Mouse (Mus musculus) lung, embryonic 14.5 days (tissue): ENCODE results near the gene Plk4. TPM values are rescaled to one million over a fixed set of nuclear protein-coding genes. Genes with fewer than 3 reads are reported as not detected.
"Not testable (repeated sequence)": the region's sequence is repeated elsewhere in the genome, so short reads cannot be mapped to it uniquely, and the experiment has no call there.

Source experiments
- ATAC-seq: fragments of 200-750 bp; cut with Nextera tagmentation; 2 replicates; pipeline ENCODE4 v1.8.0; 2017; ENCODE audit warnings: mild to moderate bottlenecking, moderate TSS enrichment, moderate library complexity; ENCODE audit not compliant: insufficient read depth
- DNase-seq: peaks from one replicate; pipeline ENCODE4 v3.0.0-alpha.2; 2015
- H3K27ac ChIP-seq: fragments of 300-500 bp; sonication (generic); 2 replicates; pipeline ENCODE4 v1.5.1; 2014; ENCODE audit warnings: low read depth, mild to moderate bottlenecking, moderate library complexity
- H3K27me3 ChIP-seq: fragments of 300-500 bp; sonication (generic); 2 replicates; pipeline ENCODE4 v1.6.1; 2014; ENCODE audit warnings: low read length, control low read depth; ENCODE audit not compliant: insufficient read depth
- H3K36me3 ChIP-seq: fragments of 300-500 bp; sonication (generic); 2 replicates; pipeline ENCODE4 v1.6.1; 2014; ENCODE audit warnings: control low read depth; ENCODE audit not compliant: insufficient read depth
- H3K4me1 ChIP-seq: fragments of 300-500 bp; sonication (generic); 2 replicates; pipeline ENCODE4 v1.6.1; 2014; ENCODE audit warnings: antibody characterized with exemption, control low read depth; ENCODE audit not compliant: insufficient read depth
- H3K4me2 ChIP-seq: fragments of 300-500 bp; sonication (generic); 2 replicates; pipeline ENCODE4 v1.6.1; 2014; ENCODE audit warnings: mild to moderate bottlenecking
- H3K4me3 ChIP-seq: fragments of 300-500 bp; sonication (generic); 2 replicates; pipeline ENCODE4 v1.5.1; 2014; ENCODE audit warnings: low read depth, low read length
- H3K9ac ChIP-seq: fragments of 300-500 bp; sonication (generic); 2 replicates; pipeline ENCODE4 v1.6.1; 2014
- H3K9me3 ChIP-seq: fragments of 300-500 bp; sonication (generic); 2 replicates; pipeline ENCODE4 v1.6.1; 2016; ENCODE audit warnings: low read depth, low read length, control low read depth
- CTCF ChIP-seq: IDR thresholded peaks from 2 replicates; pipeline ENCODE4 v1.5.1; 2016; ENCODE audit warnings: antibody characterized with exemption, low read depth
- WGBS: fragments of 180-500 bp; shearing (Covaris S2); extraction: QIAGEN DNeasy Blood & Tissue Kit; methylation state at CpG from one replicate; pipeline ENCODE4 v1.1.7; 2014; 5-methylcytosine and 5-hydroxymethylcytosine counted together
- polyA plus RNA-seq: library from polyadenylated mRNA; unstranded; fragments of >200 nt; fragmentation: Nextera tagmentation; extraction: Ambion mirVana; gene quantifications from 2 replicates; pipeline ENCODE4 v1.2.1, GENCODE M21; 2014

The Plk4 gene
- polyA plus RNA-seq, 1 experiment from 2014 or later: 79.4 TPM

DNA sequence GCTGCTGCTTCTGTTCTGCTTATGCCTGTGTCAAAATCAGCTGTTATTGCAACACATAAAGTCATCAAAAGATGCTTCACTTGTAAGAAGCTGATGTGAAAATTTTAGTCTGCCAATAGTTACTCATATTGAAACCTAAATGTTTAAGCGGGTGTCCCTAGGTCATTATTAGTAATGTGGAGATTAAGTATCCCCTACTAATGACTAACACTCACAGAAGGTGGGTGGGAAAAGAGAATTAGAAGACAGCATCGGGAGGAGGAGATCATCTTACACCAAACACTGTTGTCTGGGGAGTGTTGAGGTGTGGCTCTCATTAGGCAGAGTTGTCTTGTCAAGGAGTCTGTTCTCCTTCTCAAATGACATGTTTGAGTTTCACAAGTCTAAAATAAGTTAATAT is 7.1 kb downstream of the Plk4 start:
- 61% methylated on average over 2 of the region's 2 CpGs for WGBS

DNA sequence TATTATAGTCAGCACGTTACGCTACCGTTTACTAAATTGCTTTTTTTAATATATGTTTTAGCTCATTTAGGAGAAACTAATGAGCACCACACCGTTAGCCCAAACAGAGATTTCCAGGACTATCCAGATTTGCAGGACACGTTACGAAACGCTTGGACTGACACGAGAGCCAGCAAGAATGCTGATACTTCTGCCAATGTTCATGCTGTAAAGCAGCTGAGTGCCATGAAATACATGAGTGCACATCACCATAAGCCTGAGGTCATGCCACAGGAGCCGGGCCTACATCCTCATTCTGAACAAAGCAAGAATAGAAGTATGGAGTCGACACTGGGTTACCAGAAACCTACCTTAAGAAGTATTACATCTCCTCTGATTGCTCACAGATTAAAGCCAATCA is 8.9 kb downstream of the Plk4 start:
- TF ChIP-seq CTCF: no peak
- H3K9me3 ChIP-seq: no peaks in the 10 kb centered on the region
- H3K36me3 ChIP-seq: peaks cover 72% of the 10 kb centered on the region
- no peak overlapping the region for H3K4me2 ChIP-seq
- ATAC-seq (no peak), DNase-seq (no peak)
- no peak overlapping the region for H3K4me3 ChIP-seq
- H3K4me1 ChIP-seq: no peaks in the 10 kb centered on the region
- H3K27ac ChIP-seq: no peak overlapping the region
- no peaks in the 10 kb centered on the region for H3K27me3 ChIP-seq
- 90% methylated on average over 10 of the region's 10 CpGs for WGBS
- H3K9ac ChIP-seq: no peak overlapping the region

More for the DNA sequence above, 7.1 kb downstream of the Plk4 start:
- no peak for TF ChIP-seq CTCF
- Histone ChIP-seq H3K9ac (no peak overlapping the region), H3K4me2 (no peak overlapping the region), H3K4me1 (no peaks in the 10 kb centered on the region), H3K27me3 (no peaks in the 10 kb centered on the region), H3K9me3 (no peaks in the 10 kb centered on the region), H3K27ac (no peak overlapping the region), H3K4me3 (no peak overlapping the region), H3K36me3 (peaks cover 72% of the 10 kb centered on the region)
- no peak for DNase-seq
- no peak for ATAC-seq

DNA sequence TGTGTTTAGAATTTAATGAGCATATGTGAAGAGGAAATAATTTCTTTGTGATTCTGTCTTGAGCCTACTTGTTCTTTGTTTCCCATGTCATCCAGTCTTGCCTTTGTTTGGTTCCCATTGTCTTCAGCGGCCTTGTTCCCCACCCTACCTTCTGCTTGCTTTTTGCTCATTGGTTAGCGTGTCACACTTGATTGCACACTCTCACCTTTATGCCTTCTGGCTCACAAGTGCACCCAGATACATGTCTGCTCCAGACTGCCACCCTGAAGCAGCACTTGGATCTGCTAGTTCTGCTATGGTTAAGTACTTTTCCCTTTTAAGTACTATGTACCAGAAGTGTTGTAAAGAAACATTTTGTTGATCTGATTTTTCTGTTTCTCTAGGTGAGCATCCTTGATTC is 10.1 kb downstream of the Plk4 start:
- DNase-seq (no peak), ATAC-seq (no peak)
- TF ChIP-seq CTCF: no peak
- Histone ChIP-seq H3K4me3 (no peak overlapping the region), H3K4me1 (no peaks in the 10 kb centered on the region), H3K9ac (no peak overlapping the region), H3K36me3 (peaks cover 80% of the 10 kb centered on the region), H3K27me3 (no peaks in the 10 kb centered on the region), H3K27ac (no peak overlapping the region), H3K9me3 (no peaks in the 10 kb centered on the region), H3K4me2 (no peak overlapping the region)
- 84% methylated on average over 2 of the region's 2 CpGs for WGBS

DNA sequence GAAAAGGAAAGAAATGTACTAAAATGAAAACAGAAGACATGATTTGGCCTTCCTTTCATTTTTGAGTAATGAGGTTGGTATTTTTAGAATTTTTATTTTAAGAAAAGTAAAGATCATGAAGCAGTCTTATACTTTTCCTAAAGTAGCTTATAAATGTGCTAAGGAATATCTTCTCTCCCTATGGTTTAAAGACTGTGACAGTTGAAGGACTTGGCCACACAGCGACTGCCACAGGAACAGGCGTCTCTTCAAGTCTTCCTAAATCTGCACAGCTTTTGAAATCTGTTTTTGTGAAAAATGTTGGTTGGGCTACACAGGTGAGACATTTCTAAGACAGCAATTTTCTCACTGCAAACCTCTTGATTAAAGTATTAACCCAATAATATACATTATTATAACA is 13.5 kb downstream of the Plk4 start:
- H3K4me1 ChIP-seq: no peaks in the 10 kb centered on the region

DNA sequence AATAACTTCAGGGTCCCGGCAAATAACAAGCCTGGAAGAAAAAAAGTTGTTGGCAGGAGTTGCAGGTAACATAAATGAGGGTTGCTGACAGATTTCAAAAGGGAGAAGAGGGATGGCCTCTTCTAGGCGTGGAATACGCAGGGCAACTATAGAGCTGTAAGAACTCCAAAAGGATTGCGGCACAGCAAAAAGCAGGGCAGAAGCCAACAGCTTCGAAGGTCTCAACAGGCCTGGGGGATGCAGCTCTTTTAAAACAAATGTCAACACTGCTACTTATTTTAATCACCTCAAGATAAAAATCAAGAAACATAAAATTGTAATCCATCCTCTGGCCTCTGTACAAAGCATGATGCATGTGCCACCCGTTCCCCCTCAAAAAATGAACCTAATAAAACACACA is 45.7 kb downstream of the Plk4 start:
- not testable (repeated sequence) for H3K9ac ChIP-seq, H3K36me3 ChIP-seq, H3K27me3 ChIP-seq, H3K9me3 ChIP-seq, H3K27ac ChIP-seq, H3K4me1 ChIP-seq, ATAC-seq, DNase-seq
- peak overlapping the region; percentile 71 for H3K4me2 ChIP-seq
- 80% methylated on average over 5 of the region's 6 CpGs for WGBS
- H3K4me3 ChIP-seq: peak overlapping the region; percentile 46

More for the DNA sequence above, 13.5 kb downstream of the Plk4 start:
- Histone ChIP-seq H3K9me3 (no peaks in the 10 kb centered on the region), H3K4me2 (no peak overlapping the region), H3K36me3 (peaks cover 78% of the 10 kb centered on the region), H3K9ac (no peak overlapping the region), H3K4me3 (no peak overlapping the region), H3K27ac (no peak overlapping the region), H3K27me3 (no peaks in the 10 kb centered on the region)
- no peak for TF ChIP-seq CTCF
- DNase-seq (no peak), ATAC-seq (no peak)
- 93% methylated on average over 2 of the region's 2 CpGs for WGBS

DNA sequence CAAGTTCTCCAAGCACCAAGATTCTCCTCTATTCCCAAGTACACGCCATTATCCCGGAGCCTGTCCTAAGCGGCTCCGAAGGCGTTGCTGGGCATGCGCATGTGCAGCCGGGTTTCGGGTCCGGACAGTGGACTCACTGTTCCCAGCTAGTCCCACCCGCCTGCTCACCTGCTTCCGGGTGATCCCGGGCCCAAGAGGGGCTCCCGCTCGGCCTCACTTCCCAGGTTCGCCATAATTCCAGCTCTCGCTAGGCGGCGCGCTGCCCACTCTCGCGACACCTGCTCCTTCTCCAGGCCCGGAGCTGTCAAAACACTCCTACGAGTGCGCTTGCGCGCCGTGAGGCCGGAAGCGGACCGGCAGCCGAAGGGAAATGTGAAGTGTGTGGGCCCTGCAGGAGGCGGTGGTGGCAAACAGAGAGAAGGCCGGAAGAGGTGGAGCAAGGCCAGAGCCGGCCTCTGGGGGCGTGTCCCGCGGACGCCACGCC is 46.7 kb downstream of the Plk4 start, which contains the start of gene Mfsd8:
TSS of gene Mfsd8 (minus strand) at position 414 of the 484 bp plus-strand sequence.
- DNase-seq (peak; percentile 96), ATAC-seq (peak; percentile 98)
- under 1% methylated on average over 34 of the region's 39 CpGs for WGBS
- not testable (repeated sequence) for H3K4me1 ChIP-seq, H3K36me3 ChIP-seq, H3K9me3 ChIP-seq, H3K27me3 ChIP-seq
- peak within 1 kb of the TSS; percentile 69; the same call in 1 of the 2 replicates for H3K27ac ChIP-seq
- peak; percentile 77 for TF ChIP-seq CTCF
- H3K9ac ChIP-seq: peak within 1 kb of the TSS; percentile 58
- H3K4me3 ChIP-seq: peak within 1 kb of the TSS; percentile 46
- H3K4me2 ChIP-seq: peak within 1 kb of the TSS; percentile 71

DNA sequence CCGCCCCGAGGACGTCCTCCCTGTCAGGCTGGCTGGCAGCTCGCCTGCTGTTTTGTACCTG is 47.0 kb downstream of the Plk4 start, which contains the start of gene Abhd18:
TSS of gene Abhd18 (plus strand) at position 14 of the 61 bp plus-strand sequence.
- peak within 1 kb of the TSS; percentile 58 for H3K9ac ChIP-seq
- H3K27ac ChIP-seq: peak within 1 kb of the TSS; percentile 69; the same call in 1 of the 2 replicates
- H3K4me3 ChIP-seq: peak within 1 kb of the TSS; percentile 46
- H3K36me3 ChIP-seq, H3K4me1 ChIP-seq, DNase-seq, H3K27me3 ChIP-seq, H3K9me3 ChIP-seq, ATAC-seq: not testable (repeated sequence)
- H3K4me2 ChIP-seq: peak within 1 kb of the TSS; percentile 71
- WGBS: no CpG with 5 or more reads among the region's 4 CpGs

DNA sequence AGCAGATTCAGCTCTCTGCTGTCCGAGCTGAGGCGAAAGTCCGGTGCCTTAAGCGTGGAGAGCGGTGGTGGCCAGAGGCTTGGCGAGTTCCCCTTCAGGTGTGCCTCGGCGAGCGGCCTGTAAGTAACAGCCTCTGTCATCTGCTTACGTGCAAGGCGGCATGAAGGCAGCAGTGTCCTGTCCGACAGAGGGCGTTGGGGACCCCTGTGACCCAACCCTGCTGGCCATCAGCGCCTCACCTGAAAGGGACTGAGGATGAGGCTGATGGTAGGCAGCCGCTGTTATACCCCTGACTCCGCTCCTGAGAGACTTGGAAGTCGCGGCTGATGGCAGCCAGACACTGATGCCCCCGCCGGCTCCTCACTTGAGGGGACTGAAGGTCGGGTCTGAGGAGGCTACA is 47.2 kb downstream of the Plk4 start:
- ATAC-seq: not testable (repeated sequence)
- 1% methylated on average over 16 of the region's 21 CpGs for WGBS

DNA sequence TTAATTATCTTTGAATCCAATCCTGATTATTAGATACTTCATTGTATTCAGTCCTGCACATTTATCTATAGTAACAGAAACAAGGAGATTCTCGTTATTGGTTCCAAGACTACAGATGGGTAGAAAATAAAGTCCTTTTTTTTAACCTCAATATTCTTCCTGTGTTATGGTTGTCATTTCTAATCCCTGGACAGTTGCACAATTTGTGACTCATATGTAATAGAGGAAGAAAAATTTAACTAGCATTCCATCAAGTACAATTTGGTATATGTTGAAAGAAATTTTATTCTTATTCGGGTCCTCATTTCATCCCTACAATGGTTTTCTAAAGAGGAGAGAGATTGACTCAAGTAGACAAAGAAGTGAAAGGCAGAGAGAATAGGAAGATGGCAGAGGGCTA is 48.1 kb downstream of the Plk4 start:
- H3K27me3 ChIP-seq, H3K36me3 ChIP-seq, H3K4me3 ChIP-seq, DNase-seq, H3K4me2 ChIP-seq, H3K27ac ChIP-seq, H3K4me1 ChIP-seq, H3K9me3 ChIP-seq, ATAC-seq, H3K9ac ChIP-seq: not testable (repeated sequence)
- WGBS: 91% methylated on average over 2 of the region's 2 CpGs

More for the DNA sequence above, 47.2 kb downstream of the Plk4 start:
- not testable (repeated sequence) for H3K27me3 ChIP-seq, H3K36me3 ChIP-seq, H3K9me3 ChIP-seq, H3K4me1 ChIP-seq
- Histone ChIP-seq H3K4me2 (peak overlapping the region; percentile 71), H3K27ac (0 out of 2 replicates have a peak overlapping the region, but pooled peaks have one; percentile 30), H3K4me3 (peak overlapping the region; percentile 46), H3K9ac (peak overlapping the region; percentile 47)
- TF ChIP-seq CTCF: peak; percentile 50
- DNase-seq: peak; percentile 50

DNA sequence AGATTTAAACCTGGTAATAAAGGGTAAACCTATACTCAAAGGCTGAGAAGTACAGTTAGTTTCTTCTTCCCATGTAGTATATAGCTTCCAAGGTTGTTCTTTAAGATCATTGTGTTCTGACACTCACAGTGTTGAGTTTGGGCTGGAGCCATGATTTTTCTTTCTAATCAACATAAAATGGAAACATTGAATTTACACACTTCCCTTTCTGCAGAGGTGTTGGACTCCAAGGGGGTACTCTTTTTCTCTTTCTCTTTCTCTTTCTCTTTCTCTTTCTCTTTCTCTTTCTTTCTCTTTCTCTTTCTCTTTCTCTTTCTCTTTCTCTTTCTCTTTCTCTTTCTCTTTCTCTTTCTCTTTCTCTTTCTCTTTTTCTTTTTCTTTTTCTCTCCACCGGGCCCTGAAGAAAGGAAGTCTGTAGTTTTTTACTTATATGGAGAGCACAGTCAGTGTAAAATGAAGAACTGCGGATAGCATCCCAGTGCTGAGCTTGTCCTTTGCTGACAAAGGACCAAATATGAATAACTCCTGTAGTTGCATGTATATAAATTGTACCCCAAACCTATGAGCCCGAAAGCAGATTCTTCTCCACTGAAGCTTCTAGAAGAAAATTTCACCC is 53.4 kb downstream of the Plk4 start:
- not testable (repeated sequence) for H3K36me3 ChIP-seq, H3K4me1 ChIP-seq, ATAC-seq, H3K27ac ChIP-seq, H3K4me3 ChIP-seq, H3K27me3 ChIP-seq, H3K9me3 ChIP-seq, H3K4me2 ChIP-seq, H3K9ac ChIP-seq, DNase-seq
- 91% methylated on average over 3 of the region's 3 CpGs for WGBS
